Mouse (Mus musculus): ENCODE results near the gene Appl1.

DNA sequence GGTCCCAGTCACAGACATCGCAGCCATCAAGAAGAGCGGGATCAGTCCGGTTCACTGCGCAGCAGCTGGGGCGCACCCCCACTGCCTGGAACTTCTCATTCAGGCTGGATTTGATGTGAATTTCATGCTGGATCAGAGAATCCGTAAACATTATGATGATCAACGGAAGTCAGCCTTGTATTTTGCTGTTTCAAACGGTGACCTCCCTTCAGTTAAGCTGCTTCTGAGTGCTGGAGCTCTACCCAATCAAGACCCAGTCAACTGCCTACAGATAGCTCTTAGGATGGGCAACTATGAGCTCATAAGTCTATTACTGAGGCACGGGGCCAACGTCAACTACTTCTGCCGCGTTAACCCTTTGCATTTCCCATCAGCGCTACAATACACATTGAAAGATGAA, 59.2 kb downstream of the Appl1 start:
- TF ChIP-seq CTCF (IDR thresholded peaks at IDR 0.05) (no peak), EP300 (IDR thresholded peaks at IDR 0.05) (no peak)
